Mouse (Mus musculus): ENCODE data around the gene Tmem218. TPM values are rescaled to one million over a fixed set of nuclear protein-coding genes. Genes with fewer than 3 reads are reported as not detected.

The Tmem218 gene
- polyA plus RNA-seq, 1 experiment from 2014 or later: 16.1 TPM

GRCm38 (mm10) chr9:37181596-37181995 is 26.4 kb upstream of the Tmem218 start:
- H3K4me1 ChIP-seq (replicated peaks; ENCODE audit: control insufficient read depth, insufficient read depth, low read length): peaks cover 6% of the 10 kb centered on the region; the same call in 1 of the 2 replicates
- H3K9me3 ChIP-seq (ENCODE audit: control insufficient read depth, low read length): no peaks in the 10 kb centered on the region
- no peaks in the 10 kb centered on the region for H3K36me3 ChIP-seq (ENCODE audit: control insufficient read depth, insufficient read depth, low read length)
- no peak overlapping the region for H3K9ac ChIP-seq (ENCODE audit: low read depth, low read length)
- 68% methylated on average over 5 of the region's 5 CpGs for WGBS
- no peak for DNase-seq (ENCODE audit: low spot score)
- no peaks in the 10 kb centered on the region for H3K27me3 ChIP-seq (ENCODE audit: control insufficient read depth, insufficient read depth, low read length)
- no peak overlapping the region for H3K27ac ChIP-seq (ENCODE audit: low read depth, low read length)
- H3K4me2 ChIP-seq (replicated peaks; ENCODE audit: low read depth, low read length): no peak overlapping the region
- no peak for ATAC-seq (ENCODE audit: low FRiP score)
- no peak overlapping the region for H3K4me3 ChIP-seq (ENCODE audit: low read depth, low read length)

DNA sequence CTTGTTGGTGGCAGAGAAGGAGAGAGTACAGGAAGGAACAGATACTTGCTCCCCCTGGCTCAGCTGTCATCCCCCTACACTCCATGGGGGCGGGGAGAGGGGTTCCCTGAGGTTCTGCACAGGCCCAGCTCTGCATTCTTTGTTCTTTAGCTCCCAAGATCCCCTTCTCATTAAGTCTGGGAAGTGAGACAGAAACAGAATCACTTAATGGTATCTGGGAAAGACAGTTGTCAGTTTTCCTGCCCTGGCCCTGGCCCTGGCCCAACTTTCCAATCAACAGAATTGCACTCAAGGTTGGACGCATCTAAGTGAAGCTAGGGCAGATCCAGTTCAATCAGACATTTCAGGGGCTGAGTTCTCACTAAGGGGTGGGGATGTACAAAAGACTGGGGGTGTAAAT is 24.8 kb upstream of the Tmem218 start:
- Histone ChIP-seq H3K4me3 (ENCODE audit: low read depth, low read length) (no peak overlapping the region), H3K27me3 (ENCODE audit: control insufficient read depth, insufficient read depth, low read length) (no peaks in the 10 kb centered on the region), H3K36me3 (ENCODE audit: control insufficient read depth, insufficient read depth, low read length) (no peaks in the 10 kb centered on the region), H3K4me2 (replicated peaks; ENCODE audit: low read depth, low read length) (no peak overlapping the region), H3K9me3 (ENCODE audit: control insufficient read depth, low read length) (no peaks in the 10 kb centered on the region), H3K27ac (ENCODE audit: low read depth, low read length) (no peak overlapping the region), H3K4me1 (replicated peaks; ENCODE audit: control insufficient read depth, insufficient read depth, low read length) (peaks cover 6% of the 10 kb centered on the region; the same call in 1 of the 2 replicates), H3K9ac (ENCODE audit: low read depth, low read length) (no peak overlapping the region)
- WGBS: 76% methylated on average over 2 of the region's 2 CpGs
- ATAC-seq (ENCODE audit: low FRiP score): no peak
- DNase-seq (ENCODE audit: low spot score): no peak

DNA sequence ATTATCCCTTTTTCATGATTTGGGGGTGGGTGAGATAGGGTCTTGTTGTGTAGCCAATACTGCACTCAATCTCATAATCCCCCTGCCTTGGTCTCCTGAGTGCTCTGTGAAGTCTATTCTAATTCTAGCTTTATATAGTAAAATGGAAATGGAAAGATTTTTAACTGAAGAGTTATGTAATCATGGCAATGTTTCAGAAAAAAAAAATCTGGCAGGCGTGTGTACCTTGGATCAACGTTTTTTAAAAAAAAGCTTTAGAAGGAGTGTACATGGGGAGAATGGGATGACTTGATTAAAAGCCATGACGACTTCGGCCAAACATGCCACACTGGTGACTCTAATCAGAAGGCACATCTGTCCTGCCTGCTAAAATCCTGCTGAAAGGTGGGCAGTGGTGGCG is 20.6 kb upstream of the Tmem218 start:
- no peaks in the 10 kb centered on the region for H3K36me3 ChIP-seq (ENCODE audit: control insufficient read depth, insufficient read depth, low read length)
- DNase-seq (ENCODE audit: low spot score): no peak
- WGBS: 89% methylated on average over 5 of the region's 5 CpGs
- no peak overlapping the region for H3K9ac ChIP-seq (ENCODE audit: low read depth, low read length)
- no peak overlapping the region for H3K4me2 ChIP-seq (replicated peaks; ENCODE audit: low read depth, low read length)
- ATAC-seq (ENCODE audit: low FRiP score): no peak
- no peaks in the 10 kb centered on the region for H3K27me3 ChIP-seq (ENCODE audit: control insufficient read depth, insufficient read depth, low read length)
- no peak overlapping the region for H3K4me3 ChIP-seq (ENCODE audit: low read depth, low read length)
- no peaks in the 10 kb centered on the region for H3K9me3 ChIP-seq (ENCODE audit: control insufficient read depth, low read length)
- no peaks in the 10 kb centered on the region for H3K4me1 ChIP-seq (replicated peaks; ENCODE audit: control insufficient read depth, insufficient read depth, low read length)
- no peak overlapping the region for H3K27ac ChIP-seq (ENCODE audit: low read depth, low read length)

GRCm38 (mm10) chr9:37188024-37188423 is 20.0 kb upstream of the Tmem218 start:
- no peak overlapping the region for H3K27ac ChIP-seq (ENCODE audit: low read depth, low read length)
- no peaks in the 10 kb centered on the region for H3K9me3 ChIP-seq (ENCODE audit: control insufficient read depth, low read length)
- no peaks in the 10 kb centered on the region for H3K4me1 ChIP-seq (replicated peaks; ENCODE audit: control insufficient read depth, insufficient read depth, low read length)
- H3K9ac ChIP-seq (ENCODE audit: low read depth, low read length): no peak overlapping the region
- H3K36me3 ChIP-seq (ENCODE audit: control insufficient read depth, insufficient read depth, low read length): no peaks in the 10 kb centered on the region
- H3K4me3 ChIP-seq (ENCODE audit: low read depth, low read length): no peak overlapping the region
- ATAC-seq (ENCODE audit: low FRiP score) (no peak), DNase-seq (ENCODE audit: low spot score) (no peak)
- H3K27me3 ChIP-seq (ENCODE audit: control insufficient read depth, insufficient read depth, low read length): no peaks in the 10 kb centered on the region
- no peak overlapping the region for H3K4me2 ChIP-seq (replicated peaks; ENCODE audit: low read depth, low read length)
- 94% methylated on average over 3 of the region's 3 CpGs for WGBS

DNA sequence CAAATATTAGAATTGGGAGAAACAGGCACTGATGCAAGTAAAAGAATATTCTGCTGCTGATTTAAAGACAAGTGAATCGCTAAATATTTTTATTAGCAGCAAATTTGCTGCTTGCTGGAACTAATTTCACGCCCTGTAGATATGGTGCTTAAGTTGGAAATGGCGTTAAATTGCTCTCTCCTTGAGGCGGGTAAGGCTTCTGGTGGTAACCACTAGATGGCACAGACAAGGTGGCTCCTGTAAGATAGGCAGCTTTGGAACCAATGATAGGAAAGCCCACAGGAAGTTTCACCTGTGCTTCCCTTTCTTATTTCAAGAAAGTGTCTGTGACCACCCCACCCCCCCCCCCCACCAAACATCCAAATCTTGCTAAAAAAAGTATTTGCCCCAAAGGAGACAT is 11.0 kb upstream of the Tmem218 start:
- DNase-seq (ENCODE audit: low spot score) (no peak), ATAC-seq (ENCODE audit: low FRiP score) (no peak)
- Histone ChIP-seq H3K36me3 (ENCODE audit: control insufficient read depth, insufficient read depth, low read length) (no peaks in the 10 kb centered on the region), H3K9ac (ENCODE audit: low read depth, low read length) (no peak overlapping the region), H3K9me3 (ENCODE audit: control insufficient read depth, low read length) (no peaks in the 10 kb centered on the region), H3K27me3 (ENCODE audit: control insufficient read depth, insufficient read depth, low read length) (no peaks in the 10 kb centered on the region), H3K4me3 (ENCODE audit: low read depth, low read length) (no peak overlapping the region), H3K27ac (ENCODE audit: low read depth, low read length) (no peak overlapping the region), H3K4me1 (replicated peaks; ENCODE audit: control insufficient read depth, insufficient read depth, low read length) (no peaks in the 10 kb centered on the region), H3K4me2 (replicated peaks; ENCODE audit: low read depth, low read length) (no peak overlapping the region)
- WGBS: 76% methylated on average over 4 of the region's 4 CpGs

DNA sequence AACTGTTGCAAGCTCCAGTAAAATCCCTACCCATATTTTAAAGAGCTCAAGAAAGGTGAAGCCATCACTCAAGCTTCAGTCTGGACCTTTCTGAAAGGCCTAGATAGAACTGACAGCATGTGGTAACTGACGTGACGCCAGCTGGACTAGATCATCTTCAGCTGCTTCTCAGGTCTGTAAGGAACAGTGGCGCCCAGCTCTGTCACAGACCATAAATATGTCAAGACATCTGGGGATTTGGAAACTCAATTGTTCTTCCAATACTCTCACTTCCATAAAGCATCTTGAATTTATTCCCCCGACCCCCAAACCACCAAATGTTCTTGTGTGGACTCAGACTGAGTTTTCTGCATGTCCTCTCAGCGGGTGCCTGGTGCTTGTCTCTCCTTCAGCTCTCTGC is 7.6 kb upstream of the Tmem218 start:
- WGBS: 83% methylated on average over 5 of the region's 5 CpGs
- Histone ChIP-seq H3K4me1 (replicated peaks; ENCODE audit: control insufficient read depth, insufficient read depth, low read length) (no peaks in the 10 kb centered on the region), H3K4me3 (ENCODE audit: low read depth, low read length) (no peak overlapping the region), H3K9ac (ENCODE audit: low read depth, low read length) (no peak overlapping the region), H3K27ac (ENCODE audit: low read depth, low read length) (no peak overlapping the region), H3K4me2 (replicated peaks; ENCODE audit: low read depth, low read length) (no peak overlapping the region), H3K27me3 (ENCODE audit: control insufficient read depth, insufficient read depth, low read length) (no peaks in the 10 kb centered on the region), H3K36me3 (ENCODE audit: control insufficient read depth, insufficient read depth, low read length) (no peaks in the 10 kb centered on the region), H3K9me3 (ENCODE audit: control insufficient read depth, low read length) (no peaks in the 10 kb centered on the region)
- DNase-seq (ENCODE audit: low spot score) (no peak), ATAC-seq (ENCODE audit: low FRiP score) (no peak)

DNA sequence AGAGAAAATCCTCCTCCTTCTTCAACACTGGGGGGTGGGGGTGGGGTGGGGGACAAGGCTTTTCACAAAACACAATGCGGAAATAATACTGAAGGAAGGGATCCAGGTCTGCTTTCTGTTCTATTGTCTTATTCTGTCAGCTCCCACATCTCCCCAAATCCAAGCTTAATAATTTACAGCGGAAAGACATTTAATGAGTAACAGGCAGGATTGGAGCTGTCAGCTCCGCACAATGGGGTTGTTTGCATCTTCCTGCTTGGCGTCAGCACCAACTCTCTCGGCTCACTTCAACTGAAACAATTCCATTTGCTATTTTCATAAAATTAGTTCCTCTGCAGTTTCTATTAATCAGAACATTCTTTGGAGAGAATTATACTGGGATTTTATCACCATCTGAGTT is 4.1 kb upstream of the Tmem218 start:
- no peak overlapping the region for H3K27ac ChIP-seq (ENCODE audit: low read depth, low read length)
- no peaks in the 10 kb centered on the region for H3K27me3 ChIP-seq (ENCODE audit: control insufficient read depth, insufficient read depth, low read length)
- no peak overlapping the region for H3K9ac ChIP-seq (ENCODE audit: low read depth, low read length)
- H3K4me1 ChIP-seq (replicated peaks; ENCODE audit: control insufficient read depth, insufficient read depth, low read length): no peaks in the 10 kb centered on the region
- H3K4me2 ChIP-seq (replicated peaks; ENCODE audit: low read depth, low read length): no peak overlapping the region
- 43% methylated on average over 5 of the region's 5 CpGs for WGBS
- no peaks in the 10 kb centered on the region for H3K36me3 ChIP-seq (ENCODE audit: control insufficient read depth, insufficient read depth, low read length)
- no peak for DNase-seq (ENCODE audit: low spot score)
- H3K4me3 ChIP-seq (ENCODE audit: low read depth, low read length): no peak overlapping the region
- ATAC-seq (ENCODE audit: low FRiP score): no peak
- H3K9me3 ChIP-seq (ENCODE audit: control insufficient read depth, low read length): no peaks in the 10 kb centered on the region

- no peak overlapping the region for H3K9ac ChIP-seq (ENCODE audit: low read depth, low read length)
- DNase-seq (ENCODE audit: low spot score): no peak
- WGBS: 90% methylated on average over 13 of the region's 13 CpGs
- no peaks in the 10 kb centered on the region for H3K36me3 ChIP-seq (ENCODE audit: control insufficient read depth, insufficient read depth, low read length)
- no peaks in the 10 kb centered on the region for H3K27me3 ChIP-seq (ENCODE audit: control insufficient read depth, insufficient read depth, low read length)
- no peak overlapping the region for H3K4me3 ChIP-seq (ENCODE audit: low read depth, low read length)
- H3K9me3 ChIP-seq (ENCODE audit: control insufficient read depth, low read length): no peaks in the 10 kb centered on the region
- H3K27ac ChIP-seq (ENCODE audit: low read depth, low read length): no peak overlapping the region
- no peak overlapping the region for H3K4me2 ChIP-seq (replicated peaks; ENCODE audit: low read depth, low read length)
- ATAC-seq (ENCODE audit: low FRiP score): no peak
- no peaks in the 10 kb centered on the region for H3K4me1 ChIP-seq (replicated peaks; ENCODE audit: control insufficient read depth, insufficient read depth, low read length)
These were observed 5.2 kb downstream of the Tmem218 start for GRCm38 (mm10) chr9:37213060-37213738.

DNA sequence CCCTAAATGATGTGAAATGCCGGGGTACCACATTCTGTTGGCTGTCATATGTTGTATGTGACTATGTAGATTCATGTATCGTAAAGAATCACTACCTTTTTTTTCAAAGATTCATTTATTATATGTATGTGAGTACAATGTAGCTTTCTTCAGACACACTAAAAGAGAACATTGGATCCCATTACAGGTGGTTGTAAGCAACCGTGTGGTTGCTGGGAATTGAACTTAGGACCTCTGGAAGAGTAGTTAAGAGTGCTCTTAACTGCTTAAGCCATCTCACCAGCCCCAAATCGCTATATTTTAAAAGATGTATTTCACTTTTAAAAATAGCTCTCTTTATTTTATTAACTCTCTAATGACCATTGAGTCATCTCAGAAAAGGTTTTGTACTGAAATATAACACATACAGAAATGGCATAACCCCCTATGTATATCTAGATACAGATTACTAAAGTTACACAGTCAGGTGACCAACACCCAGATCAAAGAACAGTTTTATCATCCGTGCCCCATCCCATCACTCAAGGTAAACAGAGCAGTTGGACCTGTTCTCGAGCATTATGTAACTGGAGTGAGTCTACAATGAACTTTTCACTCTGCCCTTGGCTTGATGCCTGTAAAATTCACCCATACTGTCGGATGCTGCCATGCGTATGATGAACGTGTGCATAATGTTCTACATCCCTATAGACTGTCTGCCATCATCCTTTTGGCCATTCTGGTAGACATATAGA is 6.5 kb downstream of the Tmem218 start:
- no peaks in the 10 kb centered on the region for H3K36me3 ChIP-seq (ENCODE audit: control insufficient read depth, insufficient read depth, low read length)
- H3K9ac ChIP-seq (ENCODE audit: low read depth, low read length): no peak overlapping the region
- ATAC-seq (ENCODE audit: low FRiP score) (no peak), DNase-seq (ENCODE audit: low spot score) (no peak)
- no peaks in the 10 kb centered on the region for H3K9me3 ChIP-seq (ENCODE audit: control insufficient read depth, low read length)
- WGBS: 89% methylated on average over 9 of the region's 9 CpGs
- no peak overlapping the region for H3K4me2 ChIP-seq (replicated peaks; ENCODE audit: low read depth, low read length)
- H3K4me1 ChIP-seq (replicated peaks; ENCODE audit: control insufficient read depth, insufficient read depth, low read length): no peaks in the 10 kb centered on the region
- no peak overlapping the region for H3K27ac ChIP-seq (ENCODE audit: low read depth, low read length)
- H3K27me3 ChIP-seq (ENCODE audit: control insufficient read depth, insufficient read depth, low read length): no peaks in the 10 kb centered on the region
- no peak overlapping the region for H3K4me3 ChIP-seq (ENCODE audit: low read depth, low read length)

Data from hindbrain, embryonic 11.5 days (tissue).